Mouse (Mus musculus) E14TG2a.4 (cell line): ENCODE measurements around the gene St5.

Experiments used
- CTCF ChIP-seq: conservative IDR thresholded peaks from 2 replicates; pipeline ENCODE4 v1.5.1; 2014; ENCODE audit warnings: low read length
- NANOG ChIP-seq: IDR thresholded peaks from 2 replicates; pipeline ENCODE4 v1.6.1; 2014; ENCODE audit warnings: borderline replicate concordance, low read length, mixed read lengths
- POU5F1 ChIP-seq: IDR thresholded peaks from 2 replicates; pipeline ENCODE4 v1.6.1; 2014; ENCODE audit warnings: low read length, borderline replicate concordance

GRCm38 (mm10) chr7:109536451-109536946, 166.9 kb downstream of the St5 start:
- no peak for TF ChIP-seq CTCF
- no peak for TF ChIP-seq NANOG
- no peak for TF ChIP-seq POU5F1
